Mouse (Mus musculus): ENCODE measurements around the gene Rnf169.
A peak's percentile ranks its signal among the peaks of the same experiment; 100 is the strongest.
"Not testable (repeated sequence)": the region's sequence is repeated elsewhere in the genome, so short reads cannot be mapped to it uniquely, and the experiment has no call there.

Gene Rnf169

GRCm38 (mm10) chr7:99946356-99946755, 33.9 kb downstream of the Rnf169 start:
- DNase-seq (ENCODE audit: low read depth, low spot score) = no peak

DNA sequence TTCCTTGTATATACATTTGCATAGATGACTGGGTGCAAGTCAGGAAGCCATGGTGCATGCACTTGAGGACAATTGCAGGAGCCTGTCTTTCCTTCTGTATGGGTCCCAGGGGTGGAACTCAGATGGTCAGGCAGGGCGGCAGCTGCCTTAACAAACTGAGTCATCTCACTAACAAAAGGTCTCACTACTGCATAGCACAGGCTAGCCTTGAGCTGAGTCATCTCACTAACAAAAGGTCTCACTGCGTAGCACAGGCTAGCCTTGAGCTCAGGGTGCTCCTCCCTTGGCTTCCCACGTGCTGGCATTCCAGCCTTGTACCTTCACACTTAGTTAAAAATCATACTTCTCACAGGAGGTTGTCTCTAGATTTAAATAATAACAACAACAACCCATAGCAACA, 34.3 kb downstream of the Rnf169 start:
- DNase-seq (ENCODE audit: low read depth, low spot score) = no peak

DNA sequence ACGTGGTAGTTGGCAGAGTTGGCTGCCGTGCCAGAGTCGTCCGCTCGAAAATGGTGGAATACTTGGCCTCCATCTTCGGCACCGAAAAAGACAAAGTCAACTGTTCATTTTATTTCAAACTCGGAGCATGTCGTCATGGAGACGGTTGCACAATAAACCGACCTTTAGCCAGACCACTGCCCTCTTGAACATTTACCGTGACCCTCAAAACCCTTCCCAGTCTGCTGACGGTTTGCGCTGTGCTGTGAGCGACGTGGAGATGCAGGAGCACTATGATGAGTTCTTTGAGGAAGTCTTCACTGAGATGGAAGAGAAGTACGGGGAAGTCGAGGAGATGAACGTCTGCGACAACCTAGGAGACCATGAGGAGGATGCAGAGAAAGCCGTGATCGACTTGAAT, 35.2 kb downstream of the Rnf169 start:
- DNase-seq (ENCODE audit: low read depth, low spot score) = not testable (repeated sequence)

GRCm38 (mm10) chr7:99944520-99944919, 35.7 kb downstream of the Rnf169 start:
- DNase-seq (ENCODE audit: low read depth, low spot score) = no peak

- no peak for DNase-seq (ENCODE audit: low read depth, low spot score)
Measured at GRCm38 (mm10) chr7:99940669-99941068, 39.6 kb downstream of the Rnf169 start.

DNA sequence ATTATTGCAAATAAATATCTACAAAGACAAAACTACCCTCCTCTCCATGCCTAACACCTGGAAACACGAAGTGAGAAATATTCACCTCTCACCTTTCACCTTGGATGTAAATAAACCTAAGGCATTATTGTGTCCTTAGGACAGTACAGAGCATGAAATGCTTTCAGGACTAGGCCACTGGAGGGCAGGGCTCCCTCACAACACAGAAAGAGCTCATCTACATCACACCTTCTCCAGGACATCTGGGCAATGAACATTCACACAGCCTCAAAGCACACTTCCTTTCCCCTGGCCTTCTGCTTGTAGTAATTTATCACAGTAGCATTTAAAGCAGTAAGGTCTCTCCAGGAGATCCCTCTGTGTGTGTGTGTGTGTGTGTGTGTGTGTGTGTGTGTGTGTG, 44.5 kb downstream of the Rnf169 start:
- peak; percentile 26 for DNase-seq (ENCODE audit: low read depth, low spot score)

DNA sequence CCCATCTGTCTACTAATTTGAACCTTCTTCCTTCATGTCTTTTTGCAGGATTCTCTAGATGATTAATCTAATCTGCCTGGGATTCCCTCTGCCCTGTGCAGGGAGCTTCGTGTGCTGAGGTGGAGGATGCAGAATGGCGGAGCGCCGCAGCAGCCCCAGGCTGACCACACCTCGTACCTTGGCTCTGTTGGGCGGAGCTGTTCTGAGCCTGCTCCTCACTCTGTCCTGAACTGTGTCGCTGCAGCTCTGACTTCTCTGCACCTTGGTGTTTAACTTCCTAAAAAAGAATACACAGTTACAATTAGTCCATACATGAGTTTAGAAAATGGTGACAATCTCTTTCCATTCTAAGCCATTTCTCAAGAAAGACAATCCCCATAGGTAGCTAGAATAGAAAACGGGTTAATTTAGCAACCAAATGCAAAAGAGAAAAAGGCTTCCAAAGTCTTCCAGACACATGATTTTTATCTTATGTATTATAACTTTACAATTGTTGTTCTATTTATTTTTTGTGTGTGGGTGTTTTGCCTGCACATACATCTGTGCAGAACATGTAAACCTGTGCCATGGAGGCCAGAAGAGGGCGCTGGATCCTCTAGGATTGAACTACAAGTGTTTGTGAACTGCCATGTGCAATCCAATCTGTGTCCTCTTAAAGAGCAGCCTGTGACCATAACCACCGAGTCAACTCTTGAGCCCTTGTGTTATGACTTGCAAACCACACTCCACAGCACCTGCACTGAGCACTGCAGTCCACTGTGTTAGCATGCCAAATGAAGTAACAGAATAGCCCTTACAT, 53.1 kb downstream of the Rnf169 start:
- no peak for DNase-seq (ENCODE audit: low read depth, low spot score)

DNA sequence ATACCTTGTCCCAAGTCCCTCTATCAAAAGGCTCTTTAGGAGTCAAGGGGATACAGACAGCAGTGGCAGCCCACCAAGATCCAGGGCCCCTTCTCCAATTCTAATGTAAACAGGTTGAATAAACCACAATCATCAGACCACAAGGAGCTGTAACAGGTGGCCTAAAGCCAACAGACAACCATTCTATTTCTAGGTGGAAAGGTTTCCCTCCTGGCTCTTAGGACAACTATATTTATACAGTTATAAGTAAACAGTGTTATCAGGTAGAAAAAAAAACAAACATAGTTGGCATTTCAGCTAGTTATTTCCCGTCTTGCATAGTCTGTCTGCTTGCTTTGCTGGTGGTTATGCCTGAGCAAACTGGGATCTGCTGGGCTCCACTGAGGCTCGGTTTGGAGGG, 59.8 kb downstream of the Rnf169 start:
- DNase-seq (ENCODE audit: low read depth, low spot score) = no peak

- DNase-seq (ENCODE audit: low read depth, low spot score) = no peak
Measured at GRCm38 (mm10) chr7:99919971-99920370, 60.3 kb downstream of the Rnf169 start.

DNA sequence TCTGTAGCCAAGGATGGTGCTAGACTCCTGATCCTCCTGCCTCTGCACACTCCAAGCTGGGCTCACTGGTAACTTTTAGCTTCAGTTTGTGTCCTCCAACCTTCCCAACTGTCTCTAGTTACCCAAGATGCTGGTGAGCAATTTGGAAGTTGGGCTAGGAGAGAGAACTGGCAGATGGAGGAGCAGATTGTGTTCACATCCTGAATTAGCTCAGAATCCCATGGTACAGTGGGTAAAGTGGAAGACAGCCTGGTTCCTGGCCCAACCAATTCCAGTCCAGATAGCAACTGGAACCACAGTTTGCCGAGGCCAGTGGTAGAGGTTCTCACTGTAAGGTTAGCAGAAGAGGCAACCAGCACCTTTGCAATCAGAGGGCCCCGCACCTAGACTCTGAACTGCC, 61.1 kb downstream of the Rnf169 start:
- DNase-seq (ENCODE audit: low read depth, low spot score) = no peak

DNA sequence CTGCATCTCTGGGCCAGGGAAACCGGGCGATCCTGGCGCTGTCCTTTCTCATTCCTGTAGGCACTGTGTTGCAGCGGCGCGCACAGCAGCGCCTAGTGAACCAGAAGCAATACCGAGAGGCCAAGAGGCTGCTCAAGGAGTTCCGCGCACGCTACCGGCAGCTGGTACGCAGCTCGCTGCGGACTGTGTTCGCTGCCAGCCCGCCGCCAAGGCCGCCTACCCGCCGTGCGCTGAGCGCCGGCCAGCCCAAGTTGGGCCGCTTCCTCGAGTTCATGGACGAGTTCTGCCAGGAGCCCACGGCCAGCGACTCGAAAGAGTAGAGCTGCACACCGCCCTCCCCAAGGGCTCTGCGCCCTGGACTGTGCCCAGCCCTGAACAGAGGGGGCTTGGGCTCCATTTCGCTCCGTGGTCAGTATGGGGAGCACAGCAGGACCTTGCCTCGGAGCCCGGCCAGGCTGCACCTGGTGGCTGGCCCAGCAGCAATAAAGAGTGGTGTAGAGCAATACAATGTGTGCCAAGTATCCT, 62.9 kb downstream of the Rnf169 start:
- no peak for DNase-seq (ENCODE audit: low read depth, low spot score)

DNA sequence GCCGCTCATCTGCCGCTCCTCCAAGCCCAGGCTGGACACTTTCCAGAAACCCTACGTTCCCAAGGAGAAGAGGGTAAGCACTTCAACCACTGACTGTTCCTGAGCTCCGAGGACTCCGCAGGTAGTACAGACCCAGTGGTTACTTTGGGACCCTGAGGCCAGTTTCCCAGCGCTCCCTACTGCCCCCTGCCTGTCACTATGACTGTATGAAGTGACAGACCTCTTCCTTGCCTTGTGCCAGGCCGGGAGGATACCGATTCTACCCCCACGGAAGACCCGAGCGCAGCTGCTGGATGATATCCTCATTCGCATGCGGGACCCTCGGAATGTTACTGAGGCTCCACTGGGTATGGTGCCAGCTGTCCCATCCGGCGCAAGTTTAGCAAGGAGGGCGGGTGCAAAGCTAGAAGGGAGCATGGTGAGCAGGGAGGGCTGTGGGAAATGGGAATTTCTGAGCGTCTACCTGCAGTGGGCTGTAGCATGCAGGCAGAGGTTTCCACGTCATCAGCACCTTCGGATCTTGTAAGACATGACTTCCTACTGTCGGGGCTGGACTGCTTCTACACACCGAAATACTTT, 63.4 kb downstream of the Rnf169 start:
- no peak for DNase-seq (ENCODE audit: low read depth, low spot score)

GRCm38 (mm10) chr7:99915511-99915910, 64.7 kb downstream of the Rnf169 start:
- no peak for DNase-seq (ENCODE audit: low read depth, low spot score)

DNA sequence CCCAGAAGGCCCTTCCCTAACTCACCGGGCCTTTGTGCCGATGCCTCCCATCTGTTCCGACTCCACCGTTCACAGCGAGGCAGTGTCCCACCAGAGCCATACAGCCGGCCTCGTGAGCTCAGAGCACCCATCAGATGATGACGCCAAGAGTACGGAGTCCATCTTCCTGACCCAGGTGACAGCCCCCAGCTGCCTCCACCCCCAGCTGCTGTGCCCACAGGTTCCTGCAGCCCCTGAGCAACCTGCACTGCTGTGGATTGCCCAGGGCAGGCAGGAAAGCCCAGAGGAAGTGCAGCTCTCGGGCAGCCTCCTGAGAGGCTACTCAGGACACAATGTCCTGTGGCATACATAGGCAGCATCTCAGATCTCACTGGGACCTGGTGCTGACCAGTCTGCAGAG, 65.9 kb downstream of the Rnf169 start:
- no peak for DNase-seq (ENCODE audit: low read depth, low spot score)

- DNase-seq (ENCODE audit: low read depth, low spot score) = no peak
Measured at GRCm38 (mm10) chr7:99911038-99911437, 69.2 kb downstream of the Rnf169 start.

GRCm38 (mm10) chr7:99907463-99907862, 72.8 kb downstream of the Rnf169 start:
- no peak for DNase-seq (ENCODE audit: low read depth, low spot score)

- no peak for DNase-seq (ENCODE audit: low read depth, low spot score)
Measured at GRCm38 (mm10) chr7:99906346-99906745, 73.9 kb downstream of the Rnf169 start.

DNA sequence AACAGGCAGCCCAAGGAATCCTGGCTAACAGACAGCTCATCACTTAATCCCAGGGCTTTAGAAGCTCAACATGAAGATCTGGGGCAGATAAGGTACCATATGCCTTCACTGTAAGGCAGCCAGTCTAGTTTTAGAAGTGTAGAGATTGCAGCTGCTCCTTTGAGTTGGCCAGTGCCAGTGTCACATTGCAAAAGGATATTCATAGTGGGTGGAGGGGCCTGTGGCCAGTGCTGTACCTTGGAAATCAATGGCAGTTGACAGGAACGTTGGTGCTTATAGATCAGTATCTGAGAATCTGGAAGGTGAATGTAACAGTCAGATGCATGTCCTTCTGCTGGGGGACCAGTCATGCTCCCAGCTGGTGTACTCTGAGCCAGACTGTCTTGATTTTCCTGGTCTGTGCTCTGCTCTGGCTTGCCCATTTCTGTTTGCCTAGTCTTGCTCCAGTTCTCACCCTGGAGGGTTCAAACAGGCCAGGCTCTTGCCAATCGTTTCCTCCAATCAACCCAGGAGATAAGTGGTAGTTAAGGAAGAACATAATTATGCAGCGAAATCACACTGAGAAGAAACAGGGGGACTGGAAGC, 75.7 kb downstream of the Rnf169 start:
- peak; percentile 42 for DNase-seq (ENCODE audit: low read depth, low spot score)

GRCm38 (mm10) chr7:99902918-99903665, 77.2 kb downstream of the Rnf169 start:
- no peak for DNase-seq (ENCODE audit: low read depth, low spot score)

DNA sequence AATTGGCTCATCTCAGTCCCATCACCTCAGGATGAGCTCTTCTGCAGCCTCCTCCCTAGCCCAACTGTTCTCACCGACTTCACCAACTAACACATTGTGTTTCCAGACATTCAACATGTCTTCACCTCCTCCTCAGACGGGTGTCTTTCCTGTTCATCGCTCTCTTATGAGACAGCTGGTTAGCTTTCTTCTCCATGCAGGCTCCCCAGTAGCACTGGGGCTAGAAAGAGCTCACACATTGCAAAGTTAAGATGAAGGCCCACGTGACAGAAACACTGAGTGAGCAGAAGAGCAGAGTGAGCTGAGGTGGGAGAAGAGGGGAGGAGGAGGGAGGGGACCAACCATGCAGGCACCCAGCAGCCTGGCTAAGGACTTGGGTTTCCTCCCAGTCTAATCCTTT, 78.0 kb downstream of the Rnf169 start:
- DNase-seq (ENCODE audit: low read depth, low spot score) = no peak

- no peak for DNase-seq (ENCODE audit: low read depth, low spot score)
Measured at GRCm38 (mm10) chr7:99896905-99897304, 83.3 kb downstream of the Rnf169 start.

- DNase-seq (ENCODE audit: low read depth, low spot score) = no peak
Measured at GRCm38 (mm10) chr7:99894478-99894877, 85.8 kb downstream of the Rnf169 start.

All from retina, adult 2 months (tissue).